In genomic region chr11:111281237-111282160, GRCm38 (mm10) we compare ENCODE assay signal across 27 mouse cellular contexts.
A peak's percentile ranks its signal among the peaks of the same experiment; 100 is the strongest.
DNase-seq lines count a peak whose midpoint lies in the region; ATAC-seq and TF ChIP-seq lines count a peak whose summit lies in the region.
"Had no signal": no experiment of that assay in that cellular context is flagged by ENCODE, and none has a peak within 500 bp of the region (broad histone marks: within the 10 kb centered on the region; RNA-seq: fewer than 3 reads in every experiment).

No protein-coding gene starts in this region.

- no peak for TF ChIP-seq POLR2A in liver, adult 2 months (IDR thresholded peaks at IDR 0.05; ENCODE audit: extremely low read depth, insufficient read depth, low read length)

- H3K9me3 ChIP-seq in kidney, embryonic 14.5 days (ENCODE audit: control insufficient read depth, low read length): no peaks in the 10 kb centered on the region
- H3K9me3 ChIP-seq in liver, embryonic 12.5 days (replicated peaks): no peaks in the 10 kb centered on the region
- H3K9me3 ChIP-seq: embryonic facial prominence, embryonic 13.5 days; heart, embryonic 13.5 days; neural tube, embryonic 13.5 days had no signal

- H3K4me3 ChIP-seq in kidney, embryonic 14.5 days (ENCODE audit: low read length): no peak overlapping the region
- H3K4me3 ChIP-seq in liver, adult 2 months (ENCODE audit: insufficient read depth, low read depth, low read length): no peak overlapping the region
- no peak overlapping the region for H3K4me3 ChIP-seq in liver, embryonic 12.5 days
- H3K4me3 ChIP-seq: embryonic facial prominence, embryonic 13.5 days; heart, embryonic 13.5 days; megakaryocyte, embryonic 14.5 days; neural tube, embryonic 13.5 days had no signal

- H3K27me3 ChIP-seq in kidney, embryonic 14.5 days (ENCODE audit: control insufficient read depth, insufficient read depth, low read length): no peaks in the 10 kb centered on the region
- H3K27me3 ChIP-seq in liver, adult 2 months (ENCODE audit: control insufficient read depth, insufficient read depth, low read length): no peaks in the 10 kb centered on the region
- no peaks in the 10 kb centered on the region for H3K27me3 ChIP-seq in liver, embryonic 12.5 days (replicated peaks)
- H3K27me3 ChIP-seq: embryonic facial prominence, embryonic 13.5 days; heart, embryonic 13.5 days; megakaryocyte, embryonic 14.5 days; neural tube, embryonic 13.5 days had no signal

- no peaks in the 10 kb centered on the region for H3K36me3 ChIP-seq in kidney, embryonic 14.5 days (ENCODE audit: control insufficient read depth, insufficient read depth, low read length)
- no peaks in the 10 kb centered on the region for H3K36me3 ChIP-seq in liver, adult 2 months (ENCODE audit: control insufficient read depth, insufficient read depth, low read length)
- no peaks in the 10 kb centered on the region for H3K36me3 ChIP-seq in liver, embryonic 12.5 days
- H3K36me3 ChIP-seq: embryonic facial prominence, embryonic 13.5 days; heart, embryonic 13.5 days; neural tube, embryonic 13.5 days had no signal

- DNase-seq in kidney, adult 11 months: peak; percentile 37
- DNase-seq in liver, adult 2 months (ENCODE audit: extremely low read depth, low read depth, low spot score): peak; percentile 6
- DNase-seq in kidney, postnatal 14 days: peak; percentile 8
- DNase-seq in heart, adult 18-20 months: no peak
- no peak for DNase-seq in spleen, postnatal 36 days (ENCODE audit: low spot score in 2 of 2)
- DNase-seq: adrenal gland, postnatal 14 days; cerebellum, adult 11 months; cerebellum, postnatal 10 days; gastrocnemius, postnatal 10 days; heart, adult 11 months; liver; lung, adult 18-20 months; lung, postnatal 14 days; midbrain, embryonic 14.5 days; thymus, postnatal 25 days had no signal

- no peak overlapping the region for H3K27ac ChIP-seq in kidney, embryonic 14.5 days (ENCODE audit: low read depth, low read length)
- H3K27ac ChIP-seq in liver, adult 2 months (replicated peaks; ENCODE audit: insufficient read depth, low read depth, low read length): no peak overlapping the region
- H3K27ac ChIP-seq in liver, embryonic 12.5 days: no peak overlapping the region
- H3K27ac ChIP-seq: embryonic facial prominence, embryonic 13.5 days; heart, embryonic 13.5 days; neural tube, embryonic 13.5 days; stomach, postnatal 0 days had no signal

- 56% methylated on average over 7 of the region's 7 CpGs for WGBS in kidney, embryonic 14.5 days
- WGBS in liver, adult 2 months: 42% methylated on average over 7 of the region's 7 CpGs
- 42% methylated on average over 7 of the region's 7 CpGs for WGBS in liver, embryonic 12.5 days (ENCODE audit: insufficient replicate concordance)

- H3K4me1 ChIP-seq in kidney, embryonic 14.5 days (ENCODE audit: control insufficient read depth, insufficient read depth, low read length): no peaks in the 10 kb centered on the region
- no peaks in the 10 kb centered on the region for H3K4me1 ChIP-seq in liver, adult 2 months (ENCODE audit: control insufficient read depth, insufficient read depth, low read length)
- no peaks in the 10 kb centered on the region for H3K4me1 ChIP-seq in liver, embryonic 12.5 days
- H3K4me1 ChIP-seq: embryonic facial prominence, embryonic 13.5 days; heart, embryonic 13.5 days; megakaryocyte, embryonic 14.5 days; neural tube, embryonic 13.5 days had no signal

- no peak for TF ChIP-seq CTCF in liver, adult 2 months (IDR thresholded peaks at IDR 0.05; ENCODE audit: low read depth, low read length)

- no peak overlapping the region for H3K4me2 ChIP-seq in kidney, embryonic 14.5 days (replicated peaks; ENCODE audit: low read depth, low read length)
- H3K4me2 ChIP-seq in liver, embryonic 12.5 days: no peak overlapping the region
- H3K4me2 ChIP-seq: embryonic facial prominence, embryonic 13.5 days; heart, embryonic 13.5 days; neural tube, embryonic 13.5 days had no signal

- no peaks in the 10 kb centered on the region for H3K79me2 ChIP-seq in liver, adult 2 months (ENCODE audit: control insufficient read depth, insufficient read depth, low read length)

- ATAC-seq in kidney, embryonic 14.5 days (ENCODE audit: low FRiP score, low TSS enrichment): no peak
- no peak for ATAC-seq in liver, embryonic 12.5 days
- ATAC-seq: activated CD4-positive, CD25-positive, alpha-beta regulatory T cell, adult 4 months; CD4-positive, CD25-positive, alpha-beta regulatory T cell, adult 4 months; hindbrain, embryonic 16.5 days; intestine, embryonic 16.5 days; Patski had no signal

- H3K9ac ChIP-seq in kidney, embryonic 14.5 days (ENCODE audit: low read depth, low read length): no peak overlapping the region
- H3K9ac ChIP-seq in liver, adult 2 months (ENCODE audit: low read depth, low read length): no peak overlapping the region
- no peak overlapping the region for H3K9ac ChIP-seq in liver, embryonic 12.5 days
- H3K9ac ChIP-seq: embryonic facial prominence, embryonic 13.5 days; heart, embryonic 13.5 days; neural tube, embryonic 13.5 days had no signal

Comparison
In these comparisons a context has a peak if more than half of its experiments do, and no peak if none do; other contexts are left out.
1. DNase-seq: peak in kidney, adult 11 months (single experiment), liver, adult 2 months (single experiment) and kidney, postnatal 14 days (single experiment); none in heart, adult 18-20 months (0 of 2) and spleen, postnatal 36 days (0 of 2).